Mouse (Mus musculus) forebrain, embryonic 16.5 days (tissue): ENCODE measurements around the gene Eif4ebp2. TPM values are rescaled to one million over a fixed set of nuclear protein-coding genes. Genes with fewer than 3 reads are reported as not detected.

Experiments used
- ATAC-seq: fragments of 200-750 bp; cut with Nextera tagmentation; 2 replicates; pipeline ENCODE4 v1.8.0; 2017; ENCODE audit warnings: mild to moderate bottlenecking, moderate library complexity
- H3K27ac ChIP-seq: fragments of 300-500 bp; sonication (generic); 2 replicates; pipeline ENCODE4 v1.5.1; 2014; ENCODE audit warnings: low read length, control low read depth
- H3K27me3 ChIP-seq: fragments of 300-500 bp; sonication (generic); replicated peaks from 2 replicates; pipeline ENCODE4 v1.6.1; 2014; ENCODE audit warnings: low read length; ENCODE audit not compliant: control insufficient read depth, insufficient read depth
- H3K36me3 ChIP-seq: fragments of 300-500 bp; sonication (generic); 2 replicates; pipeline ENCODE4 v1.6.1; 2014; ENCODE audit not compliant: control insufficient read depth, insufficient read depth
- H3K4me1 ChIP-seq: fragments of 300-500 bp; sonication (generic); replicated peaks from 2 replicates; pipeline ENCODE4 v1.6.1; 2014; ENCODE audit warnings: low read length; ENCODE audit not compliant: control insufficient read depth, insufficient read depth
- H3K4me2 ChIP-seq: fragments of 300-500 bp; sonication (generic); 2 replicates; pipeline ENCODE4 v1.6.1; 2014; ENCODE audit warnings: mild to moderate bottlenecking, low read length, control low read depth
- H3K4me3 ChIP-seq: fragments of 300-500 bp; sonication (generic); replicated peaks from 2 replicates; pipeline ENCODE4 v1.5.1; 2014; ENCODE audit warnings: mild to moderate bottlenecking, low read length, control low read depth
- H3K9ac ChIP-seq: fragments of 300-500 bp; sonication (generic); replicated peaks from 2 replicates; pipeline ENCODE4 v1.6.1; 2014; ENCODE audit warnings: low read depth, low read length, control low read depth
- H3K9me3 ChIP-seq: fragments of 300-500 bp; sonication (generic); 2 replicates; pipeline ENCODE4 v1.6.1; 2016; ENCODE audit warnings: low read length; ENCODE audit not compliant: control insufficient read depth
- WGBS: fragments of 180-500 bp; shearing (Covaris S2); extraction: QIAGEN DNeasy Blood & Tissue Kit; methylation state at CpG from one replicate; pipeline ENCODE4 v1.1.7; 2014; 5-methylcytosine and 5-hydroxymethylcytosine counted together
- polyA plus RNA-seq: library from polyadenylated mRNA; unstranded; fragments of >200 nt; fragmentation: Nextera tagmentation; extraction: Ambion mirVana; gene quantifications from 2 replicates; pipeline ENCODE4 v1.2.1, GENCODE M21; 2015

Gene Eif4ebp2
- polyA plus RNA-seq, 1 experiment from 2014 or later = 78.2 TPM

DNA sequence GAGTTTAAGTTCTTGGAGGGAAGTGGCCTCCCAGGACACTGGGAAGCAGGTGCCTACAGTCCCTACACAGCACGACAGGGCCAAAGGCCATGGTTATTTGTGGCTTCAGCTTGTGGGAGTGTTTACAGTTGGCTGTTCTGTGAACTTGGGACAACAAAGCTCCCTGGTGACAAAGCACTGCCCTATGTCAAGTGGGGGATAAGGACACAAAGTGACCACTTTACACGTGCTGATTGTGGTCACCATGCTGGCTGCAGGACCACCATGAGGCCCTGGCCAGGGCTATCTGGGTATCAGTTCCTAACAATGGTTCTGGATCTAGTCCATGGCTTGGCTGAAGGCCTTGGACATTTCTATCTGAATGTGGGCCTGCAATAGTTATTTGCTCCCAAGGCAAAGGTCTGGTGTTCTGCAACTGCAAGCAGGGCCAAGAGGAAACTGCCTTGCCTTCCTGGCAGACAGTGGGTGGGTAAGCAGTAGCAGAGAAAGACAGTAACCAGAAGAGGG, 26.2 kb downstream of the Eif4ebp2 start:
- 64% methylated on average over 2 of the region's 2 CpGs for WGBS
- Histone ChIP-seq H3K9me3 (no peaks in the 10 kb centered on the region), H3K27me3 (no peaks in the 10 kb centered on the region), H3K9ac (no peak overlapping the region), H3K4me2 (no peak overlapping the region), H3K27ac (no peak overlapping the region), H3K36me3 (peaks cover 10% of the 10 kb centered on the region; the same call in 1 of the 2 replicates), H3K4me1 (peaks cover 6% of the 10 kb centered on the region), H3K4me3 (no peak overlapping the region)
- no peak for ATAC-seq

DNA sequence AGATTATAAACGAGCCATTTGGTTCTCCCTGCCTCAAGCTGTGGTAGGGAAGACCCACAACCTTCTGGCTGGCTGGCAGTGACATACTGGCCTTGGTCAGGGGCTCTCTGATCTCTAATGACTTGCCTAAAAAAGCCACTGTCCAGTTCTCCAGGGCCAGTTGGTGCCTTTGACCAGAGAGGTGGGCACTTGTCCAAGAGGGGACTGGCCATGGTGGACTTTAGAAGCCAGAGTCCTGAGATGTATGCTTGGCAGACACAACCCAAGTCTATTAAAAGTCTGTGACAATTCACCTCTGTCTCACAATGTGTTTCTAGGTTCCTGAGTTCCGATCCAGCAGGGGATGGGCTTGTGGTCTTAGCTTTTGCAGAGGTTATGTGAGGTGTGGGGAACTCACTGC, 27.4 kb downstream of the Eif4ebp2 start:
- Histone ChIP-seq H3K27me3 (peaks cover 5% of the 10 kb centered on the region), H3K9ac (no peak overlapping the region), H3K9me3 (no peaks in the 10 kb centered on the region), H3K36me3 (0 out of 2 replicates have a peak, but pooled peaks cover 3% of the 10 kb centered on the region), H3K4me2 (no peak overlapping the region), H3K27ac (no peak overlapping the region), H3K4me1 (peaks cover 6% of the 10 kb centered on the region), H3K4me3 (no peak overlapping the region)
- no peak for ATAC-seq
- WGBS = 72% methylated on average over 2 of the region's 2 CpGs

DNA sequence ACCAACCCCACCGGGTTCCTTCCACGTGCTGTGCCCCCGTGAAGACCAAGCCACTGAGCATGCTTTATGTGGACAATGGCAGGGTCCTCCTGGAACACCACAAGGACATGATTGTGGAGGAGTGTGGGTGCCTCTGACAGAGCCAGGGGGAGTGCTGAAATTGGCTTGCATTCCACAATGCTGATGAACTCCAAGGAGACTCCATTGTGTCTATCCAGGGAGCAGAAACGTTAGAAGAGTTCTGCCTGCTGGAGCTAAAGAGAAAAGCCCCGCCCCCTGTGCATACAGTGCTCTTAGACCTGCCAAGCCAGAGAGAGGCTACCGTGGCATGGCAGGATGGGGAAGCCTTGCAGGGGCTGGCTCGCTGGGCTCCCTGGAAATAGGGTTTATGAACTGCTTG, 28.0 kb downstream of the Eif4ebp2 start:
- Histone ChIP-seq H3K9ac (no peak overlapping the region), H3K4me1 (peaks cover 6% of the 10 kb centered on the region), H3K4me2 (0 out of 2 replicates have a peak overlapping the region, but pooled peaks have one; percentile 21), H3K9me3 (no peaks in the 10 kb centered on the region), H3K27me3 (peaks cover 10% of the 10 kb centered on the region), H3K4me3 (no peak overlapping the region), H3K36me3 (no peaks in the 10 kb centered on the region), H3K27ac (no peak overlapping the region)
- WGBS = 14% methylated on average over 7 of the region's 7 CpGs
- ATAC-seq = peak; percentile 66

DNA sequence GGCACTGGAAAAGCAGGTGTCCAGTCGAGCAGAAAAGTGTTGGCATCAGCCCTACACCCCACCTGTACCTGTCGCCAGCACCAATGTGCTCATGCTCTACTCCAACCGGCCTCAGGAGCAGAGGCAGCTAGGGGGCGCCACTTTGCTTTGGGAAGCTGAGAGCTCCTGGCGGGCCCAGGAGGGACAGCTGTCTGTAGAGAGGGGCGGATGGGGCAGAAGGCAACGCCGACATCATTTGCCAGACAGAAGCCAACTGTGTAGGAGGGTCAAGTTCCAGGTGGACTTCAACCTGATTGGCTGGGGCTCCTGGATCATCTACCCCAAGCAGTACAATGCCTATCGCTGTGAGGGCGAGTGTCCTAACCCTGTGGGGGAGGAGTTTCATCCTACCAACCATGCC, 29.2 kb downstream of the Eif4ebp2 start:
- Histone ChIP-seq H3K36me3 (no peaks in the 10 kb centered on the region), H3K27ac (no peak overlapping the region), H3K4me2 (no peak overlapping the region), H3K4me1 (peaks cover 10% of the 10 kb centered on the region), H3K9ac (no peak overlapping the region), H3K27me3 (peaks cover 20% of the 10 kb centered on the region), H3K9me3 (no peaks in the 10 kb centered on the region), H3K4me3 (no peak overlapping the region)
- no peak for ATAC-seq
- 44% methylated on average over 10 of the region's 10 CpGs for WGBS

DNA sequence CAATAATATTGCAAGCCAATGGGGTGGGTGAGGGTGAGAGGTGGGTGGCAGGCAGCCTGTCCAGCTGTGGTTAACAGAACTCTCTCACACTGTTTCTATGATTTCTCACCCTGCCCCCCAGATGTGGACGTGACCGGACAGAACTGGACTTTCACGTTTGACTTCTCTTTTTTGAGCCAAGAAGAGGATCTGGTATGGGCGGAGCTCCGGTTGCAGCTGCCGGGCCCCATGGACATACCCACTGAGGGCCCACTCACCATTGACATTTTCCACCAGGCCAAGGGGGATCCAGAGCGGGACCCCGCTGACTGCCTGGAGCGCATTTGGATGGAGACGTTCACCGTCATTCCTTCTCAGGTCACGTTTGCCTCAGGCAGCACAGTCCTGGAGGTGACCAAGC, 29.6 kb downstream of the Eif4ebp2 start:
- WGBS = 91% methylated on average over 12 of the region's 12 CpGs
- H3K9me3 ChIP-seq = no peaks in the 10 kb centered on the region
- H3K4me3 ChIP-seq = no peak overlapping the region
- no peak overlapping the region for H3K4me2 ChIP-seq
- no peaks in the 10 kb centered on the region for H3K36me3 ChIP-seq
- H3K9ac ChIP-seq = no peak overlapping the region
- H3K27me3 ChIP-seq = peaks cover 25% of the 10 kb centered on the region
- H3K27ac ChIP-seq = no peak overlapping the region
- H3K4me1 ChIP-seq = peaks cover 14% of the 10 kb centered on the region
- ATAC-seq = no peak

DNA sequence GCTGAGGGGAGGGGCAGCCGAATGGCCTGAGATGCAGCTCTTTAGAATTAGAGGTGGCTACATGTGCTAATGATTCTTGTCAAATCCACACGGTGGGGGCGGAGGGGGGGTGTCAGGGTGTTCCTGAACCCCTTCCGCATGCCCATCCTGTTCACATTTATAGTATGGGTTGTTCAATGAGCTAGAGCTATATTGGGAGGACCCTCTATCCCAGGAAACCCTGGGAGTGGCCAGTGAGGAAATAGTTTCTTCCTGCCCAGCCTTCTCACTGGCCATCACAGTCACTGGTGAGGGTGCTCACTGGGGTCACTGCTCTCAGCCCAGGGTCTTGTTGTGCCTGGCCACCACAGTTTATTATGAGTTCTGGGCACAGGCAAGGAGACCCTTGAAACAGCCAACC, 32.5 kb downstream of the Eif4ebp2 start:
- Histone ChIP-seq H3K4me1 (peaks cover 16% of the 10 kb centered on the region), H3K27ac (no peak overlapping the region), H3K4me2 (no peak overlapping the region), H3K9ac (no peak overlapping the region), H3K36me3 (no peaks in the 10 kb centered on the region), H3K4me3 (no peak overlapping the region), H3K27me3 (peaks cover 32% of the 10 kb centered on the region), H3K9me3 (no peaks in the 10 kb centered on the region)
- no peak for ATAC-seq
- WGBS = 70% methylated on average over 4 of the region's 4 CpGs

DNA sequence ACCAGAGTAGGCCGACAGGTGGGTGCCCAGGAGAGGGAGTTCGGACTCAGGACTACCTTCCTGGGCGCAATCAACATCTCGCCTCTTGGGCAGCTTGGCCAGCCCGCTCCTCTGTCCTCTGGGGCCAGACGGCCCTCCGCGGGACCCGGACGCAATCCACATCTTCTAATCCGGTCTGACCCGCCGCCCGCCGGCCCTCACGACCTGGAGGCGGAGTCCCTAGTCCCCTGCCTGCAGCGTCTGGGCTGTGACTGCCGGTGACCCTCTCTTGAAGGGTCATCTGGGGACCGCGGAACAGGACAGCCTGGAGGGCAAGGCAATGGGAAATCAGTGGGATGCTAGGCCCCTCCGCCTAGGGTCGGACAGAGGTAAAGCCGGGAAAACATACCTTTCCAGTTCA, 33.3 kb downstream of the Eif4ebp2 start:
- 4% methylated on average over 24 of the region's 24 CpGs for WGBS

DNA sequence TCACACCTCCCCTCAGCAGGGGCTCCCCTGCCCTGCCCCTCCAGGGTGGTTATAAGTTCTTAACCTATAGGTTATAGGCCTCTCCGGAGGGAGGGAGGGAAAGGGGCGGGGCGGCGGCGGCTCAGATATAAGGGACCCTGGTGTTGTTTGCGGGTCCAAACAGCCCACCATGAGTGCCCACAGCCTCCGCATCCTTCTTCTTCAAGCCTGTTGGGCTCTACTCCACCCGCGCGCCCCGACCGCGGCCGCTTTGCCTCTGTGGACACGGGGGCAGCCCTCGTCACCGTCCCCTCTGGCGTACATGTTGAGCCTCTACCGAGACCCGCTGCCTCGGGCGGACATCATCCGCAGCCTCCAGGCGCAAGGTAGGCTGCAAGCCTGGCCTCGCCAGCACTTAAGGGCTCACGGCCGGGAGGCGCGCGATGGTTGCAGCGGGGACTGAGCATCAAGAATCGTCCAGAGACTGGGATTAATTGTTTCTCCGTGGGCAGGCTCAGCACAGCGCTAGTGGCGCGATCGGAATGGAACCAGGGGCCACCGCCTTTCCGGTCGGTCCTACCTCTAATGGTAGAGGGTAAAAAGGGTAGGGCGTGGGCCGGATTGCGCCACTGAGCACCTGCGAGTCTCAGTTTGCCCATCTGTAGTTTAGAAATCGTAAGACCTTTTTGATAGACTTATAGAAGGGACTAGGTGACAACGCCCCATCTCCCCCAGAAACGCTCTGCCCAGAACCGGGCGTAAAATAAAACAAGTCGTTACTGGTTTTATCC, 34.1 kb downstream of the Eif4ebp2 start:
- peaks cover 32% of the 10 kb centered on the region for H3K27me3 ChIP-seq
- peak overlapping the region; percentile 49 for H3K4me3 ChIP-seq
- no peaks in the 10 kb centered on the region for H3K36me3 ChIP-seq
- H3K27ac ChIP-seq = no peak overlapping the region
- no peaks in the 10 kb centered on the region for H3K9me3 ChIP-seq
- WGBS = 3% methylated on average over 49 of the region's 50 CpGs
- peak; percentile 43 for ATAC-seq
- peak overlapping the region; percentile 87 for H3K4me2 ChIP-seq
- peaks cover 11% of the 10 kb centered on the region for H3K4me1 ChIP-seq
- peak overlapping the region; percentile 59 for H3K9ac ChIP-seq

More for the DNA sequence above, 33.3 kb downstream of the Eif4ebp2 start:
- H3K4me3 ChIP-seq = no peak overlapping the region
- H3K4me1 ChIP-seq = peaks cover 11% of the 10 kb centered on the region
- H3K9me3 ChIP-seq = no peaks in the 10 kb centered on the region
- peaks cover 32% of the 10 kb centered on the region for H3K27me3 ChIP-seq
- no peaks in the 10 kb centered on the region for H3K36me3 ChIP-seq
- H3K9ac ChIP-seq = no peak overlapping the region
- H3K4me2 ChIP-seq = no peak overlapping the region
- ATAC-seq = no peak
- no peak overlapping the region for H3K27ac ChIP-seq

DNA sequence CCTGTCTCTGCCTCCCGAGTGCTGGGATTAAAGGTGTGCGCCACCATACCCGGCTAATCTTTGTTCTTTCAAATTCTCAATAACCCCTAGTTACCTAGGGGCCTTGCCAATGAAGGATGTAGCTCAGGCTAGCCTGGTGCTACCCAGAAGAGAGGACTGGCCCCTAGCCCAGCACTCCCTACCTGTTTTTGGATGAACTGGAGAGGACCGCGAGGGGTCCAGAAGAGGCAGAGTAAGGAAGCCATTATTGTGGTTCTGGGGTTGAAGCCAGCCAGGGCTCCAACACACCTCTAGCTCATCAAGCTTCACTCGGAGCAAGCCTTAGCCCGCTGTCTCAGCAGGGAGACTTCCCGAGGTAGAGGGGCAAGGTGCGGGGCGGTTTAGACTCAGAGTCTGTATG, 34.8 kb downstream of the Eif4ebp2 start, which contains the start of gene Nodal:
TSS of gene Nodal (plus strand) at position 301 of the 400 bp plus-strand sequence.
- Histone ChIP-seq H3K27me3 (peaks cover 32% of the 10 kb centered on the region), H3K27ac (no peak within 1 kb of the TSS), H3K36me3 (no peaks in the 10 kb centered on the region), H3K4me3 (peak within 1 kb of the TSS; percentile 49), H3K4me1 (peaks cover 11% of the 10 kb centered on the region), H3K9ac (peak within 1 kb of the TSS; percentile 59), H3K9me3 (no peaks in the 10 kb centered on the region), H3K4me2 (peak within 1 kb of the TSS; percentile 87)
- peak; percentile 26; the same call in 1 of the 2 replicates for ATAC-seq
- 36% methylated on average over 10 of the region's 10 CpGs for WGBS
